Mouse (Mus musculus) retina, embryonic 14.5 days (tissue): ENCODE measurements at regions not wholly inside any gene's neighbourhood (a gene's known extent, or its start where the extent isn't known, plus 50 kb on each side); places are given as distances from the start of the nearest gene placed in this dataset.

ENCODE experiments used
- DNase-seq: peaks from one replicate; pipeline ENCODE4 v3.0.0-alpha.2; 2015; ENCODE audit warnings: low spot score

DNA sequence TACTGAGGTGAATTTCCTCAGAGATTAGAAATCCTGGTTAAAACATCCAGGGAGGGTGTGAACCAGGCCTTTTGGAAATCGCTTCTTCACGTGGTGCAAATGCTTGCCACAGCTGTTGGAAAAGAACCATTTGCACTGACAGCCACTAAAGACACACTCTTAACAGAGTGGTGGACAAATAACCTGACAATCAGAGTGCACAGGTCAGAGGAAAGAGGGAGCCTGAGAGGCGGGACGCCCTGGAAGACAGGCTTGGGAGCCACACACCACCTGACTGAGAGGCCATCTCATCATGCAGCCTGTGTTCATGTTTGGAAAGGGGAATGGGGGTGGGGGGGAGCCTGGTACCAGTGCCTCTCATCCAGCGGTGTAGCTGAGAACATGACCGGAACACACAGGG, 87.0 kb upstream of the Gm11983 start:
- DNase-seq, result peak; percentile 6

DNA sequence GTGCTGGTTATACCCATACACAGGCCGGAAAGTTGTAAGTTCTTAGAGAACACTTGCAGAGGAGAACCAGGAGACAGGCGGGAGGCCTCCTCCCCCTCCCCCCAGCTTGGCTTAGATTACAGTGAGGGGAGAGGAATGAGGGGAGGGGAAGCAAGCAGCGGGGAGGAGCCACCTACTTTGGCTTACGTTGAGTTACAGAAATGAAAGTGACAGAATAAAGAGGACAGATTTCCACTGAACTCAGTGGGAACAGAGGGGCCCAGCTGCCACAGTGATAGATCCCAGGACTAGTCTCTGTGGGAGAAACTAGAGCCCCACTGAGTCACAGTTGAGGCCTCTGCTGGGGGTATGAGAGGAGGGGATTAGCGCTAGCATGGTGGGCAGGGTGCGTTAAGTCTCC, 86.5 kb upstream of the Gm11983 start:
- DNase-seq, result peak; percentile 30

DNA sequence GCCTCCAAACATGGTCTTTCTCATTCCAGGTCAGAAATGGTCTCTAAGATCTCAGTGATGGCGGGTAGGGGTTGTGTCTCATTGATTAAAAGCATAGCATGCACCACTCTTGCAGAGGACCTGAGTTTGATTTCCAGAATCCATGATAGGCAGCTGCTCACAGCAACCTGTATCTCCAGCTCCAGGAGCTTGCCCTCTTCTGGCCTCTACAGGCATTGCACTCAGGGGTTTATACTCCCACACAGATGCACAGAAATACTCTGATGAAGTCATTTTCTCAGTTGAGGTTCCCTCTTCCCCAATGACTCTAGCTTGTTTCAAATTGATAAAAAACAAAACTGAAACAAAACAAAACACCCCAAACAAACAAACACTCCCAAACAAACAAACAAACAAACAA, 81.1 kb upstream of the Gm11983 start:
- DNase-seq, result no peak

DNA sequence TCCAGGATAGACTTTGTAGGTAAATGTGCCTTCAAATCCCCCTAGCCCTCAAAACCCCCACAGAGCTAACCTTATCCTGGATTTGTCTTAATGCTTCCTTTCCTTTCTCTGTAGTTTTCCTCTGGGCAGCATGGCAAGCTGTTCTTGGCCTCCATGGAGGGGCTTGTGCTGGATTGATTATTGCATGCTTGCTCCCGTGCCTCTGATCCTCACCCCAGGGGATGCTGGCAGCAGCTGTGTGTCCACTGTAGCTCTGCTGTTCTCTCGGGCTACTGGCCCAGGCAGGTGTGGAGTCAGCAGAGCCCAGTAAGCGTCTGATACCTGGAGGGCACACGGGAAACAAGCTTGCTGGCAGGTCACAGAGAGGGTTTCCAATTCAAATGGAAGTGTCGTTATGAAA, 68.2 kb upstream of the Gm11983 start:
- no peak for DNase-seq

DNA sequence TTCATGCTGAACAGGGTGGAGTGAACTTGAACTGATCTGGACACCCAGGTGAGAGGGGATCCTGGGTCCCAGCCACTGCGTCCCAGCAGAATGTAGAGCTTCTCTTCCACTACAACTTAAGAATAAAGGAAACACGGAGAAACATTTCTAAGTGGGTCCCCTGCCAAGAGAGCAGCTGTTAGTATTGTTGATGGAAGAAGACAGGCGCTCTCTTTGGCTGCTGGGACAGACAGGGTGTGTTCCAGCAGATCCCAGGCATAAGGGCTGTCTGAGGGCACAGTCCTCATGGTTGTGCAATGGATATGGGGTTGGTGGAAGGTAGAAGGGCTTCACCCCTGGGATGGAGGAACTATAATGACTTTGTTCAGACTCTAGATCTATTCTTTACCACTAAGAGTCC, 65.5 kb upstream of the Gm11983 start:
- no peak for DNase-seq

DNA sequence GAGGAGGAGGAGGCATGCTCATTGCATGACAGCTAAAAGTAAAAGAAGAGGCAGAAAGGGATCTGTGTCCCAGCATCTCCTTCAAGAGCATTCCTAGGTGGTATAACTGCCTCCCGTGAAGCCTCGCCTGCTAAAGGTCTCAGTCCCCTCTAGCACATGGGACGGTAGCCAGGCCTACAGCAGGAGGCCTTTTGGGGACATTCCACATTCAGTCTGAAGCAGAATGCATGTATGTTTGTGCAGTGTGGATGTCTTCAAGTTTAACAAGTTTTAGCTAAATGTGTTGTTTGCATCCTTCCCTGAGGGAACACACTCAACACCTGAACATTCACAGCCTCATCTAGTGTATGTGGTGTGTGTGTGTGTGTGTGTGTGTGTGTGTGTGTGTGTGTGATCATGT, 64.8 kb upstream of the Gm11983 start:
- DNase-seq, result no peak

DNA sequence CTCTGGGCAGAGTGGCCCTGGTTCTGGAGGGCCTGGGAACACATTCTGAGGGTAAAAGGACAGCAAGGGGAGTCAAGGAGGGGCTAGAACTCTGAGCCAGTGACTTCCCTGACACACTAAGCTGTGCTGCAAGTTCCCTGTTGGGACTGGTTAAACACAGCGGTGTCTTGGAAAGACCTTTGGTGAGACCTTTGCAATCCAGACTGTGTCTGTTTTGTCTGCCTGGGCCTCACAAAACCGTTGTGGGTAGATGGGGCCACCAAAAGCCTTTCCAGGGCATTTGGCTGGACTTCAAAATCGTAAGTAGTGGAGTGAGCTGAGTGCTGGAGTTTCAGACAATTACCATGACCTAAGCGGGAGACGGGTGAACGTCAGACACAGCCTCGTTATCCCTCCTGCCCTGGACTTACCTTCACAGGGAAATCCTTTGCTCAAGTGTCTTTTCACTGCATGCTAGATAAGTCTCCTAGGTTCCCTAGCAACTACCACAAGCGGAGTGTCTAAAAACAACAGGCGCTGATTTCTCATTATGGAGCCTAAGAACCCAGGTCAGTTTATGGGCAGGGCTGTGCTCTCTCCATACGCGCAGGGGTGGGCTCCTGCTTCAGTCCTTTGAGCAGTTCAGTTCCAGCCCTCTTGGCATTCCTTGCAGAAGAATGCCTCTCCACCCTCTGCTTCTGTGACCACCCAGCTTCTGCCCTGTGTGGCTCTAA, 63.5 kb upstream of the Gm11983 start:
- DNase-seq, result peak; percentile 16

DNA sequence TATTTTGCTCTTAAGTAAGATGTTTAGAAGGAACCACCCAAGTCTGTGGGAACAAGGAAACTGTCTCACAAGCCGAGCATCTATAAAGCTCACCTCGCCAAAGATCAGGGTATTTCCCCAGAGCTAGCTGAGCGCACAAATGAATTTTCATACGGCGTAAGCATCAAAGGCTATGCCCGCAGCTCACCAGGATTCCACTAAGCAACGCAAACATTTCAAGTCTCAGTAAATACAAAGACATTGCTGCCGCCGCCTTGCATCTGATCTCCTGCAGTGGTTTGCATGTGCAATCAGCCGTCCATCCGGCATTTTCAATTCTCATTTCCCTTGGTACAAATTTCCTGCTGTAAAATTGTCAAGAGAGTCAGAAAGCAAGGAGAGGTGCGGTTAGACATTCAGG, 62.9 kb upstream of the Gm11983 start:
- DNase-seq, result peak; percentile 13

DNA sequence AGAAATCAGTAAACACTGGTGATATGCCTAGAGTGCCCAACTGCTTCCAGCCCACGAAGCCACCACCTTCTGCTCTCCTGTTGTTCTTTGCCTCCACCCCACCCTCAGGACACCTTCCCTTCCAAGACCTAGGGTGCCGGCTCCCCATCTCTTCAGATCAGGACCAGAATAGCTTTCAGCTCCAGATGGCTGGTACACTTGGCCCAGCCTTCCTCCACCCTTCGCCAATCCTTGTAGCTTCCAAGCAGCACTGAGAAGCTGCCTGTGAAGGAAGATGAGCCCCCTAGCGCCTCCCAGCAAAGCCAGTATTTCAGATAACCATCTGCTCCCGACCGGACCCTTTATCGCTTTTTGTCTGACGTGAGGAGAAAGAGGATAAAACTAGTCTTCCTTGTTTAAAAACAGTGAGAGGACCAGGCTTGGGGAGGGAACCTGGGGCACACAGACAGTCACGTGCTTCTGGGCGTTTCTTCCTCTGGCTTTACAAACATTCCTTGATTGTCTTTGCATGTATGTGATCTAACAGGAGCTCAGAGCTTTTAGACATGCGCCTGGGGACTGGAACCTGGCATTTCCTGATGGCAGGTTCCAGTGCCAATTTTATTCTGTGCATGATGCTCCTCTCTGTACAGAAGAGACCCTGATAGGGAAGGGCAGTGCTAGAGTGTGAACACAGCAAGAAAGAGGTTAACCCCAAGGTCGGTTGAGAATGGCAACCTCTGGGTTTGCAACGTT, 62.0 kb upstream of the Gm11983 start:
- DNase-seq, result no peak

DNA sequence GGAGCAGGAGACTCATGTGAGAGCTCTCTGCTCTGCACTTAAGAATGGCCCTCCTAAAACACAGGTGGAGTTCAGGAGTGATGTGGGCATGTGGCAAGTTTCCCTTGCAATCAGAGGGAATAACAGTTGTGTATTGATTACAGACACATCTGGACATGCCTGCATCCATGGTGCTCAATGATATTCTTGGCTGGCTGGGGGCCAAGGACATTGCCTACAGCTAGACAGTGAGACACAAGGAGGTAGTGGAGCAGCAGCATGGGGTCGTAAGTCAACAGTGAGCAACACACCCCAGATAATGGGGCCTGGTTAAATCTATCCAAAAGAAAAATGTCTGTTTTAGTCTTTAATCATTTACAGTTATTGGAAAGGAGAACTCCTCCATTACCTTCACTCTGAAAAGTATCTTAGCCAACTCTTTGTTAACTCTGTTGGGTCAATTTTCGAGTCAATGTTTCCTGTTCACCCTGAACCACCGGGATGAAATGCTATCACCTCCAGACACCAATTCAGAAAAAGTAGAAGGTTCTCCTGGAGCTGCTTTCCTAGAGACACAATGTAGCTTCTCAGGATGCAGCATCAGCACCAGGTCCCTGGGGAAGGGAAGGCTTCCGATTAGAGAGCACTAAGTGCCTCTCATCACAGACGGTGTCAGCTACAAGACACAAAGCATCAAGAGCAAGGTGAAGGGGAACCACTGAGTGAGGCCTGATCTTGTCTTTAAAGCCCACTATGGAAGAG, 61.1 kb upstream of the Gm11983 start:
- no peak for DNase-seq

DNA sequence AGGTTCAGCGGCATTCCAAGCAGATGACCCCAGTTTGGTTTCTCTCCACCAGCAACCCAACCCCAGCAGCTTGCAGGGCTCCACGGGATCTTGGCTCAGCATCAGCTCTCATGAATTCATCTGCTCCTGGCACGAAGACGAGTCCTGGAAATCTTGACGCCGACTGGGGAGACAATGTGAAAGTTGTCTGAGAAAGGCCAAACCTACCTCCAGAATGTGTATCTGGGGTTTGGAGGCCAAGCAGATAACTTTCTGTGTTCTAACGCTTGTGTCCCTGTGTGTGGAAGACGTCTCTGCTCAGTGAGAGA, 58.3 kb upstream of the Gm11983 start:
- no peak for DNase-seq

DNA sequence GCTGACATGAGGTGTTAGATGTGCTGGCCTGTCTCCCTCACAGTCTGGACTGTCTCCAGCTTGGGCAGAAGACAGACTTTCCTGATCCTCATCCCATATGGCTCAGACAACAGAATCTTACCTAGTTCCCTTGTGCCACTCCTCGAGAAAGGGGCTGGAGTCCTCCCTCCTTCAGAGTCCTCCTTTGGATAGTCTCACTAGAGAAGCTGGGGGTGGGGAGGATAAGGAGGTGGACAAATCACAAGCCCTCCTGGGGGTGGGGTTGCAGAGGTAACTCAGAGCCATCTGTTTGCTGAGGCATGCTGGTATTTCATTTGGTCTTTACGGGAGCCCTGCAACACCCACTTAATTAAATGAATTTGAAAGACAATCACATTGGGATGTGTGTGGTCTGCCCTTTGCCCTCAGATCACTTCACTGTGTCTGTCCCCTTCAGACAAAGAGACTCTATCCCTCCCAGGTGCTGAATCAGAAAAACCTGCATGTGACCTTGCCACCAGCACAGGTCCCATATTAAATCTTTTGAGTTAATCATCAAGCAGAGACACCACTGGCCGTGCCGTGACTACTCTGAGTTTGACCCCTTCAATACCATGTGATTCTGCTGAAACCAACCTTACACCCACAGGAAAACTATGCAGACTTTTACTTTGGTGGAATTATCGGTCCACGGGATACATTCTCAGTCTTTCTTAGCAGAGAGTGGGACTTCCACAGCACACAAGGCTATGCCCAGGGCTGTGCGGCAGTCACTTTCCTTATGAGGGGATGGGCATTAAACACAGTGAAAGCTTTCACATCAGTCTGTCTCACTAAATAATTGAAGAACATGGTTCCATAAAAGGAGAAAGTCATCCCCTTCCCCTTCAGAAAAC, 57.7 kb upstream of the Gm11983 start:
- peak; percentile 34 for DNase-seq

DNA sequence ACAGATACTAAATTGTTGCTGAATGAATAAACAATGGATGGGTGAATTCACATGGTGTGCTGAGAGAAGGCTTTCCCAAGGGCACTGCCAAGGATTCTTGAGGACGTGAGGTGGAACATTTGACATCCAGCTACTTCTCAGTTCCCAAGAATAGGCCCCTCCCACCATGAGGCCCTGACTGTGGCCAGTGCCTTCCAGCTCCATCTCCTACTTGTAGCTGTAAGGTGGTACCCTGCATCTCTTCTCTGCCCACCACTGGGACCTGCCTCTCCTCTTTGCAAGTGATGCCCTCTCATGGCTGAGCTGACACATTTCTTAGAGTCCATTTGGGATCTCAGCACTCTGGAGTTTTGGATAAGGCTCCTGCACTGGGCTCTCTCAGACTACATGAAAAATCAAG, 56.3 kb upstream of the Gm11983 start:
- DNase-seq, result no peak

DNA sequence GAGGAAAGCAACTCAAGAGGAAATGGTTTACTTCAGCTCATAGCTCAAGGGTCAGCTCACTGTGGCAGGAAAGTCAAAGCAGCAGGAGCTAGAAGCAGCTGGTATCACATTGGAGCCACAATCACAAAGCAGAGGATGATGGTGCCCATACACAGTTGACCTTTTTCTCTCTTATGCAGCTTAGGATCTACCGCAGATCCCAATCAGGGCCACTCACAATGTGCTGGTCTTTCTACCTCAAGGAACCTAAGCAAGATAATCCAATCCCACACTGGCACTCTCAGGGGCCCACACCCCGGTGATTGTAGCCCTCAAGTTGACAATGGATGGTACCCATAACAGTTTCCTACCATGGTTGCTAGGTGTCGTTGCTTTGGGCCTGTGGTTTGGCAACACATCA, 55.6 kb upstream of the Gm11983 start:
- DNase-seq, result no peak

DNA sequence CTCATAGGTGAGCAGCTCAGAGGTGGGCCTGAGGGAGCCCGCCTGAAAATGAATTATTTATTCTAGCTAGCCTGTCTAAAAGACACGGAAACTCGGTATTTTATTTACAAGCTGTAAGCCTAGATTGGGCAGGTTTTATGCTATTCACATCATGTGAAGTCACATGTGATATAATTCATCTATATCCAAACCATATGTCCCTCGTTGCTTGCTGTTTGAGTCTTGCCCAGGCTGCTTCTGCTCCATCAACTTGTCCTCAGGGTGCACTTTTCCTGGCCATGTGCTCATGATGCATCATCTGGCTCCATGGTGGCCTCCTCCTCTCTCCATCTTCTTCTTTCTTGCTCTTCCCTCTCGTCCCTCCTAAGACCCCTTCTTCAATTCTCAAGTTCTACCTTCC, 53.0 kb upstream of the Gm11983 start:
- DNase-seq, result no peak

DNA sequence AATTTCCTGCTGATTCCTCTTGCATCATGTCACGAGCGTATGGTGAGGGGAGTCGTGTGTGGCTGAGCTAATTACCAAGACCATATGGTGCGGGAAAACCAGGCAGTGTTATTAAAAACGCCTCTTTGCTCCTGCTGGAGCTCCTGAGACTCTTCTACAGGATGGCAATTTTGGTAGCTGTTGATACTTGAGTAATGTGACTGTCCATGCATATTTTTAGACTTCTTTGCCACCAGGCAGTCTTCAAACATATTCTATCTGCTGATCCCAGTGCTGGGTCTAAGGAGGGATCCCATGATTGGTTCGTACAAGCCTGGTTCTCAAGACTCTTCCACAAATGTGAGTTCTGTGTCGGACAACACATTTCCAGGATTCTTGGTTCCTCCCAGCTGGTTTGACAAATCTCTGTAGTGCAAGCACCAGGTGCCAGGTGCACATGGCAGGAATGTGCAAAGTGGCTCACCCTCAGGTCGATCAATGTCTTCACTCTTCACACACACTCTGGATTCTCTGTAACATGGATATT, 52.3 kb upstream of the Gm11983 start:
- DNase-seq, result peak; percentile 36

DNA sequence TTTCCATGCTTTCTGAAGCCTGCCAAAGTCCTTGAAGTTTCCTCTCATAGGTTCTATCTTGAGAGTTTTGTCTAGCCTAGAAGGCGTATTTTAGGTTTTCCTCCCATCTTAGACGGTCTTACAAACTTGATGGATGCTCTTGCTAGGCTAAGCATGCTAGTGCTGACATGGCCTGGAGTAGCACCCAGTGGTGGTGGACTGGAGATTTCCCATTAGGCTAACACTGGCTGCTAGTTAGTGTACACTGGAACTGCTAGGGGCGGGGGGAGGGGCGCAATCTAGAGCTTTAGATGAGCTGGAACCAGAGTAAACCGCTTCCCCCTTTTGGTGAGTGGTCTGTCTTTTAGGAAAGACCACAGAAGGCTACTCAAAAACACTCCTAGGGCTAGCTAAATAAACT, 51.7 kb upstream of the Gm11983 start:
- no peak for DNase-seq
